Mouse (Mus musculus) lung, postnatal 0 days (tissue): ENCODE measurements at regions not wholly inside any gene's neighbourhood (a gene's known extent, or its start where the extent isn't known, plus 50 kb on each side); places are given as distances from the start of the nearest gene placed in this dataset.

Experiments
- CTCF ChIP-seq: IDR thresholded peaks from 2 replicates; pipeline ENCODE4 v1.5.1; 2016; ENCODE audit warnings: antibody characterized with exemption, mild to moderate bottlenecking
- EP300 ChIP-seq: IDR thresholded peaks from 2 replicates; pipeline ENCODE4 v1.6.1; 2016; ENCODE audit warnings: antibody characterized with exemption, mild to moderate bottlenecking, control low read depth

- TF ChIP-seq CTCF, result no peak
- no peak for TF ChIP-seq EP300
Measured at GRCm38 (mm10) chr16:64068787-64069673, 205.1 kb upstream of the Epha3 start.
